Mouse (Mus musculus): ENCODE measurements around the gene Cdk15.

DNA sequence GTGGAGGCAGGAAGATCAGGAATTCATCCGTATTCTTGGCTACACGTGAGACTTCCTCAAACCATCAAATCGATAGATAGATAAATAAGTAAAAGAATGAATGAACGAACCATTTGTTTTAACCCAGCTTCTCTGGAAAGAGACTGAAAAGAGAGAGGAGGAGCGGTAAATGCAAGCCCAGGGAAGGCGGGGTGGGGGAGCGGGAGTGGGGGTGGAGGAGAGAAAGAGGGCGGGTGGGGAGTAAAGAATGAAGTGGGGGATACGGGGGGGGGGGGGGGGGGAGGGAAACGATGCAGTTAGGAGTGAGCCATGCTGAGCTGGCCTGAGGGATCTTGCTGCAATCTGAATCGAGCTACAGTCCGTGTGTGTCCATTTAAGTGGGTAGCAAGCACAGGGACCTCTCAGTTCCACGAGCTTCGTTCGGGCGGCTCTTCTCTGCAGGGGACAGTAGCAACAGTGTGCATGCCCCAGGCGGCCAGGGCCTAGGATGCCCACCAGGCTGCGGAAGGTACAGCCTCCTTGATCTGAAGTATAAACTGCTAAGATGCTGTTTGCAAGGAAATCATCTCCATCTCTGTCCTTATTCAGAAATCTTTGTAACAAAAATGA lies 3.3 kb upstream of the Cdk15 start:
- TF ChIP-seq POLR2A (IDR thresholded peaks at IDR 0.05; ENCODE audit: insufficient read length, low read depth) (no peak), MYOG (IDR thresholded peaks at IDR 0.05; ENCODE audit: control insufficient read depth in 1 of 3, insufficient read depth in 1 of 3, insufficient read length in 2 of 3, low read depth in 2 of 3) (no peak), SRF (IDR thresholded peaks at IDR 0.05; ENCODE audit: control insufficient read depth, insufficient read length, low read depth) (no peak), USF1 (IDR thresholded peaks at IDR 0.05; ENCODE audit: low read depth) (no peak)
